Mouse (Mus musculus): ENCODE measurements around the gene Gpd2. TPM values are rescaled to one million over a fixed set of nuclear protein-coding genes. Genes with fewer than 3 reads are reported as not detected.

The Gpd2 gene
- 31.1 and 36.4 TPM in 2 replicates for total RNA-seq (2014; rRNA removed)
- 31.9 and 33.0 TPM in 2 replicates for polyA plus RNA-seq (2015; fragmentation: Nextera tagmentation; extraction: Ambion mirVana)

DNA sequence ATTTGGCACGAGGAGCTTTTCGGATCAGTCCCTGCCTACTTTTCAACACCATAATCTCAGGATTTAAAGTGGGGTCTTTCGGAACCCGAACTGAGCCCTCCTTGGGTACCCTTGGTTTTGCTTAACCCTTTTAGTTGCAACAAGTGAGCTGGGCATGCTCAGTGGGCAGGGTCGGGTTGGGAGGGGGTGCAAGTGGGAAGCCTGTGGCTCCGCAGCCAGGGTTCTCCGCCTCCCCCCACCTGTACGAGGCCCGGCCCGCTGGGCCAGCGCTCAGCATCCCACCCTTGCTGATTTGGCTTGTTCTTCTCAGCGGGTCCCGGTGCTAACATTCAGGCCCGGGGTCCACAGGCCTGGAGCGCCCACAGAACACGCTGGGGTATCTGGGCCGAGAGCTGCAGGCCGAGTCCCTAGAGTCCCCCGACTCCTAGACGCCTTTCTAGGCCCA is at the start of gene Gpd2:
Gpd2 (plus strand) TSS at position 161 of the 445 bp plus-strand sequence.
- Histone ChIP-seq H3K4me1 (ENCODE audit: insufficient read depth, low read length) (no peaks in the 10 kb centered on the region), H3K27ac (ENCODE audit: low read depth, low read length) (peak within 1 kb of the TSS; percentile 21), H3K4me2 (ENCODE audit: low read depth, low read length, poor library complexity, severe bottlenecking) (peak within 1 kb of the TSS; percentile 97), H3K9ac (replicated peaks; ENCODE audit: low read length, poor library complexity, severe bottlenecking) (peak within 1 kb of the TSS; percentile 84), H3K9me3 (ENCODE audit: low read length) (no peaks in the 10 kb centered on the region), H3K4me3 (ENCODE audit: low read depth, low read length) (peak within 1 kb of the TSS; percentile 70), H3K27me3 (ENCODE audit: insufficient read depth, low read length) (no peaks in the 10 kb centered on the region; the same call in 1 of the 2 replicates), H3K36me3 (ENCODE audit: insufficient read depth, low read length) (no peaks in the 10 kb centered on the region)
- DNase-seq (ENCODE audit: low spot score) (peak; percentile 30), ATAC-seq (ENCODE audit: low FRiP score) (peak; percentile 74)
- WGBS: 5% methylated on average over 16 of the region's 20 CpGs
- no peak for TF ChIP-seq CTCF (IDR thresholded peaks at IDR 0.05)

DNA sequence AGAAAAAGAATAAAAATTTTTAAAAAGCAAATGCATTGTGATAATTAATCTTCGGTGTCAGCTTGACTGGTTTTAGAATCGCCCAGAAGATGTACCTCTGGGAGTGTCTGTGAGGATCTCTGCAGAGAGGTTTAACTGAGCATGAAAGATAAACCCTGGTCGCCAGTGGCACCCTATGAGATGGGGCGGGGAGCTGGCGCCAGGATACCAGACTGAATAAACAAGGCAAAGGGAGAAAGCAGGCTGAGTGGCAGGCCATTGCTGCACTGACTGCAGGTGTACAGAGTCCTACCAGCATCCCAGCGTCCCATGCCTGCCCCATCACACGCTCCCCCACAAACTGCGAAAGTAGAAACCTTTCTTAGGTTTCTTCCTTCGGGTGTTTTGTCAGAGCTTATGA is 49.2 kb upstream of the Gpd2 start:
- Histone ChIP-seq H3K4me1 (ENCODE audit: insufficient read depth, low read length) (0 out of 2 replicates have a peak, but pooled peaks cover 2% of the 10 kb centered on the region), H3K4me3 (ENCODE audit: low read depth, low read length) (no peak overlapping the region), H3K9me3 (ENCODE audit: low read length) (no peaks in the 10 kb centered on the region), H3K27me3 (ENCODE audit: insufficient read depth, low read length) (no peaks in the 10 kb centered on the region), H3K9ac (replicated peaks; ENCODE audit: low read length, poor library complexity, severe bottlenecking) (no peak overlapping the region), H3K27ac (ENCODE audit: low read depth, low read length) (no peak overlapping the region), H3K4me2 (ENCODE audit: low read depth, low read length, poor library complexity, severe bottlenecking) (no peak overlapping the region), H3K36me3 (ENCODE audit: insufficient read depth, low read length) (no peaks in the 10 kb centered on the region)
- no peak for ATAC-seq (ENCODE audit: low FRiP score)
- 48% methylated on average over 9 of the region's 9 CpGs for WGBS
- no peak for TF ChIP-seq CTCF (IDR thresholded peaks at IDR 0.05)
- no peak for DNase-seq (ENCODE audit: low spot score)

DNA sequence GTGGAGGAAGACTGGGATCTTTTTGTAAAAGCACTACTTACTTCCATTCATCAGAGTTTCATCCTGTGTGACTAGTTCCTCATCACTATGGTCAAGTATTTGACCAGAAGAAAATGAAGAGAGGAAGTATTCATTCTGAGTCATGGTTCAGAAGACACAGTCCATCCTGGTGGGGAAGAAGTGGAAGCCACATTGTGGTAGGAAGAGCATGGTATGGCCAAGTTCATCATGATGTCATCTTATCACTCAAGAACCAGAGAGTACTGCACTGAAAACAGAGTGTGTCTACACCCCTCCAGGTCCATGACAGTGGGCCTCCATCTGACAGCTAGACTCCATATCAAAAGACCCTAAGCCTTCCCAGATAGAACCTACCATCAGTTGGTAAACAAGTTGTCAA is 46.6 kb upstream of the Gpd2 start:
- Histone ChIP-seq H3K27ac (ENCODE audit: low read depth, low read length) (no peak overlapping the region), H3K4me3 (ENCODE audit: low read depth, low read length) (no peak overlapping the region), H3K4me2 (ENCODE audit: low read depth, low read length, poor library complexity, severe bottlenecking) (no peak overlapping the region), H3K36me3 (ENCODE audit: insufficient read depth, low read length) (no peaks in the 10 kb centered on the region), H3K4me1 (ENCODE audit: insufficient read depth, low read length) (no peaks in the 10 kb centered on the region), H3K27me3 (ENCODE audit: insufficient read depth, low read length) (no peaks in the 10 kb centered on the region), H3K9ac (replicated peaks; ENCODE audit: low read length, poor library complexity, severe bottlenecking) (no peak overlapping the region), H3K9me3 (ENCODE audit: low read length) (no peaks in the 10 kb centered on the region)
- DNase-seq (ENCODE audit: low spot score) (no peak), ATAC-seq (ENCODE audit: low FRiP score) (no peak)
- no peak for TF ChIP-seq CTCF (IDR thresholded peaks at IDR 0.05)

DNA sequence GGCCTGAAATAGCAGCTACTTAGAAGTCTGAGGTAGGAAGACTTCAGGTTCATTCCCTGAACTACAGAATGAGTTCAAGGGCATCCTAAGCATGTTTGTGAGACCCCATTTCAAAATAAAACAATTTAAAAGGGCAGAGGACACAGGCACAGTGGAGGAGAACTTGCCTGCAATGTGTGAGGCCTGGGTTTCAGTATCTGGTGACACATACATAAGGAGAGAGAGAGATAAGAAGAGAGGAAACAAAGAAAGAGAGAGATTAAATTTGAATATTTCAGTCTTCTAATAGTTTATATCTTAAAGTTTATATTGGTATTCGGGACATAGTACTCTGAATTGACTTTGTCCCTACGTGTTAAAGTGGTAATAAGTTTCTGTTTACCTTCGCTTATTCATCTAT is 38.4 kb upstream of the Gpd2 start:
- Histone ChIP-seq H3K4me3 (ENCODE audit: low read depth, low read length) (no peak overlapping the region), H3K27me3 (ENCODE audit: insufficient read depth, low read length) (no peaks in the 10 kb centered on the region), H3K27ac (ENCODE audit: low read depth, low read length) (no peak overlapping the region), H3K4me2 (ENCODE audit: low read depth, low read length, poor library complexity, severe bottlenecking) (no peak overlapping the region), H3K9me3 (ENCODE audit: low read length) (no peaks in the 10 kb centered on the region), H3K36me3 (ENCODE audit: insufficient read depth, low read length) (no peaks in the 10 kb centered on the region), H3K9ac (replicated peaks; ENCODE audit: low read length, poor library complexity, severe bottlenecking) (no peak overlapping the region), H3K4me1 (ENCODE audit: insufficient read depth, low read length) (no peaks in the 10 kb centered on the region)
- no peak for TF ChIP-seq CTCF (IDR thresholded peaks at IDR 0.05)
- 91% methylated on average over 3 of the region's 3 CpGs for WGBS
- DNase-seq (ENCODE audit: low spot score) (no peak), ATAC-seq (ENCODE audit: low FRiP score) (no peak)

DNA sequence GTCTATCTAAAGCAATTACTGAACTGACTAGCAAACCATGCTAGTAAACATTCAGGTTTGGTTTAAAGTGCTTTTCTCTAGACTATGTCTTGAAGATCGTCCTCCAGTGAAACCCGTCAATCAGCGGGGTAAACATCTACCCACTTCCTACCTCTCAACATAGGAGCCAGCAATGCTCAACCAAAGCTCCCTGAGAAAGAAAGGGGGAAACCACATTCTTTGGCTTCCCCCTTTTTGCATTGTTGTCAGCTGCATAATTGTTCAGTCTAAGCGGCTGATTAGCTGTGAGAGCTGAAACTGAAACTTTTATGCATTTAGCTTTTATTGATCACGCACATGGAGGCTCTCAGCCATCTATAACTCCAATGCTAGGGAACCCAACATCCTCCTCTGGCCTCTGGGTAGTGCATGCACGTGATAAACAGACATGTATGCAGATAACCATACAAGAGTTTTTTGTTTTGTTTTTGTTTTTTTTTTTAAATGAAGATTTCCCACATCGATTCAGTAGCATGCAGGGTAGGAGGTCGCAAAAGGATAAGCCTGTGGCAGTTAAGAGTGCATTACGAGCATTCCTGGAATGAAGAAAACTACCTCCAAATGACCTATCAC is 28.9 kb upstream of the Gpd2 start:
- Histone ChIP-seq H3K4me2 (ENCODE audit: low read depth, low read length, poor library complexity, severe bottlenecking) (no peak overlapping the region), H3K4me3 (ENCODE audit: low read depth, low read length) (no peak overlapping the region), H3K4me1 (ENCODE audit: insufficient read depth, low read length) (no peaks in the 10 kb centered on the region), H3K27me3 (ENCODE audit: insufficient read depth, low read length) (no peaks in the 10 kb centered on the region), H3K9ac (replicated peaks; ENCODE audit: low read length, poor library complexity, severe bottlenecking) (no peak overlapping the region), H3K9me3 (ENCODE audit: low read length) (peaks cover 3% of the 10 kb centered on the region; the same call in 1 of the 2 replicates), H3K27ac (ENCODE audit: low read depth, low read length) (no peak overlapping the region), H3K36me3 (ENCODE audit: insufficient read depth, low read length) (no peaks in the 10 kb centered on the region)
- WGBS: 91% methylated on average over 9 of the region's 9 CpGs
- TF ChIP-seq CTCF (IDR thresholded peaks at IDR 0.05): no peak
- DNase-seq (ENCODE audit: low spot score): no peak
- ATAC-seq (ENCODE audit: low FRiP score): no peak

DNA sequence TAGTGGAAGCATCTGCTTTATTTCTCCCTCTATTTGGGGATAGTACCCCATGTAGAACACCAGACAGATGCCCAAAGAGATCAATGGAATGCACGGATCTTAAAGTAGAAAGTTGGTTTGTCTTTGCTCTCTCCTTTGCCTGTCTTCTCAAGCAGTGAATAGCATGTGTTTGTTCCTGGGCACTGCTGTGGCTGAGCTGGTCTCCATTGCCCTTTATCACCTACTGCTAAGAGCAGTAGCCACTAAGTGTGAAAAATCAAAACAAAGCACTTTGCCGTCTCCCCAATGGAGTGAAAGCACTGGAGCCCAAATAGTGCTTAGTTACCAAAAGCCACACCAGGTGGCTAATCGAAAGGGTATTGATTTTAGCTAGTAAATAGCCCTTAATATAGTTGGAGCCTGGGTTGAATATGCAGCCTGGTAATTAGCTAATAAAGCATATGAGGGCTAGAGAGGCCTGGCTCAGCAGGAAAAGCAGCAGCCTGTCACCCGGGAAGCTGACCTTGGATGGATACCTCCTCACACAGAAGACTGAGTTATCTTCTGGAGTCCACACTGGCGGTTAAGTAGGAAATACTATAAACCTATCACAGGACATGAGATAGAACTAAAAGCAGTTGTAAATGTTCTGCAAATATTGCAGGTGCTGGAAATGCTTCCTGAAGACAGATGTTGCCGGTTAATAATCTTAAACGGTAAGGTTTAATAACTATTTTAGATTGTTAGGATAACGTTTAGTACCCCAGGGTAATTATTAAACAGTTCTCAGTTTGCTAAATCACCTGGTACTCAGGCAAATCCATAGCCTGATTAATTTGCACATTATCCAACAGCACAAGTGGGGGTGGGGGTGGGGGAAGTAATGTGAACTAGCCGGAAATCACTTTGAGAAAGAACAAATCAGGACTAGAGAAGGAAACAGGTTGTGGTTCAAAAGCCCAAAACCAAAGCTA is 26.1 kb upstream of the Gpd2 start:
- Histone ChIP-seq H3K9ac (replicated peaks; ENCODE audit: low read length, poor library complexity, severe bottlenecking) (no peak overlapping the region), H3K4me3 (ENCODE audit: low read depth, low read length) (no peak overlapping the region), H3K27ac (ENCODE audit: low read depth, low read length) (no peak overlapping the region), H3K27me3 (ENCODE audit: insufficient read depth, low read length) (no peaks in the 10 kb centered on the region), H3K9me3 (ENCODE audit: low read length) (peaks cover 3% of the 10 kb centered on the region; the same call in 1 of the 2 replicates), H3K4me1 (ENCODE audit: insufficient read depth, low read length) (no peaks in the 10 kb centered on the region), H3K36me3 (ENCODE audit: insufficient read depth, low read length) (no peaks in the 10 kb centered on the region), H3K4me2 (ENCODE audit: low read depth, low read length, poor library complexity, severe bottlenecking) (no peak overlapping the region)
- 75% methylated on average over 9 of the region's 9 CpGs for WGBS
- DNase-seq (ENCODE audit: low spot score): no peak
- ATAC-seq (ENCODE audit: low FRiP score): no peak
- TF ChIP-seq CTCF (IDR thresholded peaks at IDR 0.05): no peak
